Mouse (Mus musculus) midbrain, embryonic 13.5 days (tissue): ENCODE measurements around the gene Sgms1. TPM values are rescaled to one million over a fixed set of nuclear protein-coding genes. Genes with fewer than 3 reads are reported as not detected.

Source experiments
- ATAC-seq: fragments of 200-750 bp; cut with Nextera tagmentation; 2 replicates; pipeline ENCODE4 v1.8.0; 2017; ENCODE audit warnings: mild to moderate bottlenecking, moderate TSS enrichment, moderate library complexity
- H3K27ac ChIP-seq: fragments of 300-500 bp; sonication (generic); 2 replicates; pipeline ENCODE4 v1.5.1; 2015; ENCODE audit warnings: inconsistent platforms, mild to moderate bottlenecking, moderate library complexity
- H3K27me3 ChIP-seq: fragments of 300-500 bp; sonication (generic); 2 replicates; pipeline ENCODE4 v1.6.1; 2015; ENCODE audit warnings: mild to moderate bottlenecking, inconsistent platforms
- H3K36me3 ChIP-seq: fragments of 300-500 bp; sonication (generic); 2 replicates; pipeline ENCODE4 v1.6.1; 2015; ENCODE audit warnings: mild to moderate bottlenecking, inconsistent platforms
- H3K4me1 ChIP-seq: fragments of 300-500 bp; sonication (generic); replicated peaks from 2 replicates; pipeline ENCODE4 v1.6.1; 2015; ENCODE audit warnings: inconsistent platforms
- H3K4me2 ChIP-seq: fragments of 300-500 bp; sonication (generic); replicated peaks from 2 replicates; pipeline ENCODE4 v1.6.1; 2015; ENCODE audit warnings: moderate library complexity, mild to moderate bottlenecking, inconsistent platforms
- H3K4me3 ChIP-seq: fragments of 300-500 bp; sonication (generic); replicated peaks from 2 replicates; pipeline ENCODE4 v1.5.1; 2015; ENCODE audit warnings: mild to moderate bottlenecking, inconsistent platforms
- H3K9ac ChIP-seq: fragments of 300-500 bp; sonication (generic); replicated peaks from 2 replicates; pipeline ENCODE4 v1.6.1; 2015; ENCODE audit warnings: mild to moderate bottlenecking, inconsistent platforms
- H3K9me3 ChIP-seq: fragments of 300-500 bp; sonication (generic); 2 replicates; pipeline ENCODE4 v1.6.1; 2016; ENCODE audit warnings: mild to moderate bottlenecking, inconsistent platforms
- WGBS: fragments of 180-500 bp; shearing (Covaris S2); methylation state at CpG from one replicate; pipeline ENCODE4 v1.1.7; 2015; 5-methylcytosine and 5-hydroxymethylcytosine counted together
- polyA plus RNA-seq: library from polyadenylated mRNA; unstranded; fragments of >200 nt; fragmentation: Nextera tagmentation; extraction: Ambion mirVana; gene quantifications from 2 replicates; pipeline ENCODE4 v1.2.1, GENCODE M21; 2015

Gene Sgms1
- polyA plus RNA-seq, 1 experiment from 2014 or later, result 12.7 TPM

DNA sequence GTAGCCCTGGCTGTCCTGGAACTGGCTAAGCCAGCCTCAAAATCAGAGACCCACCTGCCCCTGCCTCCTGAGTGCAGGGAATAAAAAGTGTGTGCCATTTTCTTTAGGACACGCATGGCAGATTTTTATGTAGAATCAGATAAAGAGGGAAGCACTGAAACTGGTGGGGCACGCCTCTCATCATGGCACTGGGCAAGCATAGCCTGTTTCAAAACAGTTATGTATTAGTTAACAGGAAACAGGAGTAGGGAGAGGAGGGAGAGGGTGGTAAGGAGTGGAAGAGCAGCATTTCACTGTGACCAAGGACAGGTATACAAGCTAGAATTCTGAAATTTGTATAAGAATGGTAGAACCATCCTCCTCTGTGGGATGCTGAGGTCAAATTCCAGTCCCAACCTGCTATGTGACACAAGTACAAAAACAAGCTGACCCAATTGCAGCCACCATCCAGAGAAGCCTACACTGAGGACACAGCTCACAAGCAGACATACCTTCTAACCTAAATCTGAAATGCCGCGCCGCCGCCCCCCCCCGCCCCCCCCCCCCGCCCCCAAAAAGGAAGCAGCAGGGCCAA, 149.0 kb downstream of the Sgms1 start:
- Histone ChIP-seq H3K9ac (no peak overlapping the region), H3K4me1 (0 out of 2 replicates have a peak, but pooled peaks cover 3% of the 10 kb centered on the region), H3K36me3 (no peaks in the 10 kb centered on the region), H3K4me3 (no peak overlapping the region), H3K27me3 (no peaks in the 10 kb centered on the region), H3K4me2 (no peak overlapping the region), H3K9me3 (no peaks in the 10 kb centered on the region), H3K27ac (no peak overlapping the region)
- 77% methylated on average over 8 of the region's 8 CpGs for WGBS
- no peak for ATAC-seq

DNA sequence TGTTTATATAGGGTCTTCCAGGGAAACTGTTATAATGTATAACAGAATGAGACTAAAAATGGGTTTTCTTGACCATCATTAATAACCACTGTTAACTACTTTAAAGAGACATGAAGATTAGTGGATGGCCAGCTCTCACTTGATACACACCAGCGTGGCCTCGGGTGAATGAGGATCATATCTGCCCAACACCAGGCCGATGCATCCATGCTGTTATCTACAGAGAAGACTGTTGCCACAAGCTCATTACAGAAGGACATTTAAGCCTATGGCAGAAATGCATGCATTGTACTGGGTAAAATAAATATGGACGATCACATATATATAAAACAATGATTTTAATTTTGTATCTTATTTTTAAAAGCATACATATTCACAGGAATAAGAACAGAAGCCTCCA, 149.6 kb downstream of the Sgms1 start:
- WGBS, result 91% methylated on average over 4 of the region's 4 CpGs
- Histone ChIP-seq H3K27me3 (no peaks in the 10 kb centered on the region), H3K9me3 (no peaks in the 10 kb centered on the region), H3K4me3 (no peak overlapping the region), H3K4me1 (0 out of 2 replicates have a peak, but pooled peaks cover 3% of the 10 kb centered on the region), H3K36me3 (no peaks in the 10 kb centered on the region), H3K9ac (no peak overlapping the region), H3K27ac (no peak overlapping the region), H3K4me2 (no peak overlapping the region)
- ATAC-seq, result no peak

GRCm38 (mm10) chr19:32239459-32239792, 150.1 kb downstream of the Sgms1 start:
- 86% methylated on average over 6 of the region's 6 CpGs for WGBS
- Histone ChIP-seq H3K9ac (no peak overlapping the region), H3K4me1 (0 out of 2 replicates have a peak, but pooled peaks cover 3% of the 10 kb centered on the region), H3K9me3 (no peaks in the 10 kb centered on the region), H3K27me3 (no peaks in the 10 kb centered on the region), H3K4me3 (no peak overlapping the region), H3K4me2 (no peak overlapping the region), H3K27ac (no peak overlapping the region), H3K36me3 (no peaks in the 10 kb centered on the region)
- no peak for ATAC-seq

- no peak for ATAC-seq
- no peak overlapping the region for H3K4me3 ChIP-seq
- no peak overlapping the region for H3K4me2 ChIP-seq
- WGBS, result 85% methylated on average over 11 of the region's 11 CpGs
- H3K9ac ChIP-seq, result no peak overlapping the region
- 0 out of 2 replicates have a peak, but pooled peaks cover 3% of the 10 kb centered on the region for H3K4me1 ChIP-seq
- no peak overlapping the region for H3K27ac ChIP-seq
- no peaks in the 10 kb centered on the region for H3K36me3 ChIP-seq
- no peaks in the 10 kb centered on the region for H3K9me3 ChIP-seq
- H3K27me3 ChIP-seq, result no peaks in the 10 kb centered on the region
Observed at GRCm38 (mm10) chr19:32238722-32239458, 150.6 kb downstream of the Sgms1 start.

DNA sequence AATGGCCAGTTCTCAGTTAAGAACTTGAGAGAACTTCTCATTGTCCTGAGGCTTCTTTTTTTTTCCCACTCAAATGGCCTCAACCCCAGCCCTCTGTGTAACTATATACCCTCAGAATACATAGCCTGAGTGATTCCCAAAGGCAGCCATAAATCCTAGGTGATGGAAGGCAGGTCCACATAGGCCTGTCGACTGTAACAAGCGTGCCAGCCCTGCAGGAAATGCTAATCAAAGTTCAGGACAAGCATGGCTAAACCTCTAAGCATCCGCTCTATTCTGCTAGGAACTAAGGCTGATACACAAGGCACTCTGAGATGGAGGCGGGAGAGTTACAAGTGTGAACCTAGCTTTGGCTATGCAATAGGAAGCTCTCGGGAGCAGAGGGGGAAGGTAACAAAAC, 151.8 kb downstream of the Sgms1 start:
- H3K27ac ChIP-seq, result no peak overlapping the region
- H3K4me3 ChIP-seq, result no peak overlapping the region
- WGBS, result 56% methylated on average over 5 of the region's 5 CpGs
- H3K4me2 ChIP-seq, result no peak overlapping the region
- no peak overlapping the region for H3K9ac ChIP-seq
- no peaks in the 10 kb centered on the region for H3K36me3 ChIP-seq
- no peaks in the 10 kb centered on the region for H3K9me3 ChIP-seq
- no peaks in the 10 kb centered on the region for H3K27me3 ChIP-seq
- 0 out of 2 replicates have a peak, but pooled peaks cover 3% of the 10 kb centered on the region for H3K4me1 ChIP-seq
- no peak for ATAC-seq

DNA sequence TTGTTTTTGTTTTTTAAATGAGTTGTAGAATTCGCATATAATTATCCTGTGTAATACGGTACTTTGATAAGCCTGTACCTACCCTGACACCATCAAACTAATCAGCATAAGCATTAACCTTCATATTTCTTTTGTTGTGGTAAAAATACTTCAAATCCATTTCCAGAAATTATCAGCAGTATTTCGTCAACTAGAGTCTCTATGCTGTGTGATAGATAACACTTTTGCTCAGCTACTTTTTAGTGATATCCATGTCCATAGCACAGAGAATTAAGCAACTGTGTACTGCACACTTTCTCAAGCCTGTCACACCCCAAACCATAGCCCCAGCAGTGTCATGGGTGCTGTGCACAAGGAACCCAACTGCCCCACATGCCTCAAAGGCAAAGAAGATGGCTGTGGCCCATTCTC, 152.3 kb downstream of the Sgms1 start:
- 82% methylated on average over 3 of the region's 3 CpGs for WGBS
- 0 out of 2 replicates have a peak, but pooled peaks cover 3% of the 10 kb centered on the region for H3K4me1 ChIP-seq

DNA sequence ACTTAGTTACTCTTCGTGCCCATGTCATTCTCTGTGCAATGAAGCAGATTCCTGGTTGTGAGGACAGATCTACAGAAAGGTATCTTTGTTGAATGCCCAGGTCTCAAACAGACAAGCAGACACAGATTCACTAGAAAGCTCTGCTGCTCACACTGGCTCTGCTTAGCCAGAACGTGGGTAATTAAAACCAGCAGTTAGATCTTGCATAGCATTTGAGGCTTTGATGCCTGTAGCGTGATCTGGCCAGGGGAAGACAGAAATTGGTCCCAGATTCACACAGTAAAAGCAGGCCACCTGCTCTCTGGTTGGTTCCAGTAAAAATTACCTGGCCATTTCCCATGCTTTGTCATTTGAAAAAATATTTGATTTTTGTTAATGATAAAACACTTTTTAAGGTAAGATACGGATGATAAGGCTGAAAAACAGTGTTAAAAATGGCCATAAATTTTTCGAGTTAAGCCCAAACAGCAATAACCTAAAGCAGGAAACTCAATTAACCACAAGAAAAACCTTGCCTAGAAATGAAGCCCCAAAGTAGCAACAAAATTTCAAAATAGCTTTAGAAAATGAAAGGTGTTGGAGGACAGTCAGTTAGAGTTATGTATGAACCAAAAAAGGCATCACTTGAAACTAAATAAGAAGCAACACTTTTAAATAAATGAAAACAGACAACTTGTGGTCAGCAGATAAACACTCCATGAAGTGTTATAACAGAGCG, 154.6 kb downstream of the Sgms1 start:
- no peaks in the 10 kb centered on the region for H3K27me3 ChIP-seq
- H3K4me2 ChIP-seq, result no peak overlapping the region

More for the DNA sequence above, 152.3 kb downstream of the Sgms1 start:
- Histone ChIP-seq H3K4me3 (no peak overlapping the region), H3K36me3 (no peaks in the 10 kb centered on the region), H3K9me3 (no peaks in the 10 kb centered on the region), H3K27me3 (no peaks in the 10 kb centered on the region), H3K4me2 (no peak overlapping the region), H3K27ac (no peak overlapping the region), H3K9ac (no peak overlapping the region)
- ATAC-seq, result no peak

GRCm38 (mm10) chr19:32231292-32231691, 158.2 kb downstream of the Sgms1 start:
- 80% methylated on average over 10 of the region's 10 CpGs for WGBS
- no peak for ATAC-seq
- H3K4me3 ChIP-seq, result no peak overlapping the region

More for the DNA sequence above, 154.6 kb downstream of the Sgms1 start:
- 85% methylated on average over 6 of the region's 6 CpGs for WGBS
- no peak for ATAC-seq
- H3K36me3 ChIP-seq, result no peaks in the 10 kb centered on the region
- H3K9ac ChIP-seq, result no peak overlapping the region
- H3K4me1 ChIP-seq, result 0 out of 2 replicates have a peak, but pooled peaks cover 3% of the 10 kb centered on the region
- H3K27ac ChIP-seq, result no peak overlapping the region
- H3K9me3 ChIP-seq, result no peaks in the 10 kb centered on the region
- no peak overlapping the region for H3K4me3 ChIP-seq

GRCm38 (mm10) chr19:32230798-32231197, 158.7 kb downstream of the Sgms1 start:
- H3K36me3 ChIP-seq, result no peaks in the 10 kb centered on the region
- H3K9ac ChIP-seq, result no peak overlapping the region
- no peak for ATAC-seq
- H3K27ac ChIP-seq, result no peak overlapping the region
- no peaks in the 10 kb centered on the region for H3K9me3 ChIP-seq
- H3K27me3 ChIP-seq, result no peaks in the 10 kb centered on the region
- H3K4me3 ChIP-seq, result no peak overlapping the region
- no peak overlapping the region for H3K4me2 ChIP-seq
- 75% methylated on average over 5 of the region's 5 CpGs for WGBS
- H3K4me1 ChIP-seq, result no peaks in the 10 kb centered on the region

More at GRCm38 (mm10) chr19:32231292-32231691, 158.2 kb downstream of the Sgms1 start:
- Histone ChIP-seq H3K4me2 (no peak overlapping the region), H3K9ac (no peak overlapping the region), H3K27me3 (no peaks in the 10 kb centered on the region), H3K4me1 (no peaks in the 10 kb centered on the region), H3K27ac (no peak overlapping the region), H3K9me3 (no peaks in the 10 kb centered on the region), H3K36me3 (no peaks in the 10 kb centered on the region)

GRCm38 (mm10) chr19:32230301-32230700, 159.2 kb downstream of the Sgms1 start:
- Histone ChIP-seq H3K4me1 (no peaks in the 10 kb centered on the region), H3K9ac (no peak overlapping the region), H3K4me2 (no peak overlapping the region), H3K27ac (no peak overlapping the region), H3K36me3 (no peaks in the 10 kb centered on the region), H3K4me3 (no peak overlapping the region), H3K27me3 (no peaks in the 10 kb centered on the region), H3K9me3 (no peaks in the 10 kb centered on the region)
- 84% methylated on average over 5 of the region's 5 CpGs for WGBS
- ATAC-seq, result no peak

GRCm38 (mm10) chr19:32229776-32230175, 159.7 kb downstream of the Sgms1 start:
- ATAC-seq, result no peak
- 94% methylated on average over 5 of the region's 5 CpGs for WGBS

GRCm38 (mm10) chr19:32227175-32227574, 162.3 kb downstream of the Sgms1 start:
- Histone ChIP-seq H3K4me2 (no peak overlapping the region), H3K27ac (no peak overlapping the region), H3K27me3 (no peaks in the 10 kb centered on the region), H3K9ac (no peak overlapping the region), H3K36me3 (peaks cover 3% of the 10 kb centered on the region; the same call in 1 of the 2 replicates), H3K4me1 (no peaks in the 10 kb centered on the region), H3K9me3 (no peaks in the 10 kb centered on the region), H3K4me3 (no peak overlapping the region)
- 93% methylated on average over 2 of the region's 2 CpGs for WGBS
- ATAC-seq, result no peak

More at GRCm38 (mm10) chr19:32229776-32230175, 159.7 kb downstream of the Sgms1 start:
- no peak overlapping the region for H3K4me3 ChIP-seq
- no peak overlapping the region for H3K9ac ChIP-seq
- no peaks in the 10 kb centered on the region for H3K4me1 ChIP-seq
- no peak overlapping the region for H3K4me2 ChIP-seq
- H3K27me3 ChIP-seq, result no peaks in the 10 kb centered on the region
- H3K9me3 ChIP-seq, result no peaks in the 10 kb centered on the region
- H3K36me3 ChIP-seq, result no peaks in the 10 kb centered on the region
- no peak overlapping the region for H3K27ac ChIP-seq
